Mouse (Mus musculus) duodenum, adult 2 months (tissue): Measurements from ENCODE around the gene P2ry2. TPM values are rescaled to one million over a fixed set of nuclear protein-coding genes. Genes with fewer than 3 reads are reported as not detected.

Experiments used
- polyA plus RNA-seq: library from polyadenylated mRNA; depleted of rRNA; stranded (reverse); fragments of >200 nt; gene quantifications from 2 replicates; pipeline ENCODE4 v1.2.3, GENCODE M21; 2012; ENCODE audit warnings: low replicate concordance; rRNA removed

The P2ry2 gene
- polyA plus RNA-seq, result 3.3 and 28.4 TPM in 2 replicates

GRCm38 (mm10) chr7:101012541-101012940 is at the start of gene P2ry2:
TSS of gene P2ry2 (minus strand) at chr7:101012866.

GRCm38 (mm10) chr7:100974135-100974903 is 38.3 kb downstream of the P2ry2 start, which contains the start of gene P2ry6:
TSS of gene P2ry6 (minus strand) at chr7:100974649.

Other genes with a start within 250 kb of the P2ry2 start
- 4.8 and 12.0 TPM in 2 replicates for gene Relt, start 149.4 kb downstream of the P2ry2 start, polyA plus RNA-seq
- 6.1 and 7.8 TPM in 2 replicates for gene Arhgef17, start 80.8 kb downstream of the P2ry2 start, polyA plus RNA-seq
- gene P2ry6, start 38.2 kb downstream of the P2ry2 start, polyA plus RNA-seq, result 15.4 and 17.9 TPM in 2 replicates
- gene Fchsd2, start 80.0 kb upstream of the P2ry2 start, polyA plus RNA-seq, result 7.1 and 7.8 TPM in 2 replicates